Mouse (Mus musculus): Measurements from ENCODE around the gene Olfr283. TPM values are rescaled to one million over a fixed set of nuclear protein-coding genes. Genes with fewer than 3 reads are reported as not detected.

Olfr283 gene
- polyA plus RNA-seq, 1 experiment from 2014 or later = not detected

DNA sequence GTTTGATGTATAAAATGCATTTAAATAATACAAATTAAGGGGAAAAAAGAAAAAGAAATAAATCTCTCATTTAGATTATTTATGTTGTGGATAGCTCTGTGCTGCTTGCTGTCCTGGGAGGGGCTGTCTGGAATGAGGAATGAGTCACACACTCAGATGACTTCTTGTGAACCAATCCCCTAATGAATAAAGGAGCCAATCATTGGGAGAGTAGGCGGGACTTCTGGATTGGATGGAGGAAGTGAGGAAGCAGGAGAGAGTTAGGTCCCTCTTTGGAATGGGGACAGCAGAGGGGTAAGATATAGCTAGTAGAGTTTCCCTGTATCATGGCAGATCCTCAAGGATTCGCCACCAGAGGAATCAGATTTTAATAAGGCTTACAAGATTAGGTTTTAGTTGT is 6.9 kb upstream of the Olfr283 start:
- H3K4me3 ChIP-seq (ENCODE audit: low read depth, low read length) = no peak overlapping the region
- peak; percentile 19 for DNase-seq (ENCODE audit: low spot score)
- H3K9me3 ChIP-seq (ENCODE audit: control insufficient read depth, low read length) = no peaks in the 10 kb centered on the region
- WGBS = 67% methylated on average over 2 of the region's 2 CpGs
- no peak overlapping the region for H3K4me2 ChIP-seq (ENCODE audit: low read depth, severe bottlenecking)
- H3K4me1 ChIP-seq (ENCODE audit: control insufficient read depth, insufficient read depth, low read length) = no peaks in the 10 kb centered on the region
- no peak for ATAC-seq (ENCODE audit: insufficient number of reproducible peaks, low FRiP score, low TSS enrichment, low read depth)
- no peak overlapping the region for H3K27ac ChIP-seq (replicated peaks; ENCODE audit: low read depth, low read length)
- no peaks in the 10 kb centered on the region for H3K27me3 ChIP-seq (ENCODE audit: control insufficient read depth, insufficient read depth, low read length)
- H3K9ac ChIP-seq (ENCODE audit: low read length) = no peak overlapping the region
- H3K36me3 ChIP-seq (ENCODE audit: control insufficient read depth, insufficient read depth, low read length) = no peaks in the 10 kb centered on the region

DNA sequence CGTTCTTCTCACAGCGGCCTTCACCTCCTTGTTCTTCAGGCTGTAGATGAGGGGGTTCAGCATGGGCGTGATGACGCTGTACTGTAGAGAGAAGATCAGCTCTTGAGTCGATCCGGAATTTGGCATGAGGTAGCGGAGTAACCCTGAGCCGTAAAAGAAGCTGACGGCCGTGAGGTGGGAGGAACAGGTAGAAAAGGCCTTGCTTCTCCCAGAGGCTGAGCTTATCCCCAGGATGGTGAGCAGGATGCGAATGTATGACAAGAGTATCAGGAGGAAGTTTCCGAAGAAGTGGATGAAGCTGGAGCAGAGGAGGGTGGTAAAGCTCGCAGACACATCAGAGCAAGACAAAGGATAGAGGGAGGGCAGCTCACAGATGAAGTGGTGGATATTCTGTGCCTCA is 2.5 kb downstream of the Olfr283 start:
- Histone ChIP-seq H3K9me3 (ENCODE audit: control insufficient read depth, low read length) (no peaks in the 10 kb centered on the region), H3K4me1 (ENCODE audit: control insufficient read depth, insufficient read depth, low read length) (no peaks in the 10 kb centered on the region), H3K9ac (ENCODE audit: low read length) (no peak overlapping the region), H3K27me3 (ENCODE audit: control insufficient read depth, insufficient read depth, low read length) (no peaks in the 10 kb centered on the region), H3K27ac (replicated peaks; ENCODE audit: low read depth, low read length) (no peak overlapping the region), H3K36me3 (ENCODE audit: control insufficient read depth, insufficient read depth, low read length) (no peaks in the 10 kb centered on the region), H3K4me2 (ENCODE audit: low read depth, severe bottlenecking) (no peak overlapping the region), H3K4me3 (ENCODE audit: low read depth, low read length) (no peak overlapping the region)
- DNase-seq (ENCODE audit: low spot score) = peak; percentile 9
- 93% methylated on average over 13 of the region's 13 CpGs for WGBS
- ATAC-seq (ENCODE audit: insufficient number of reproducible peaks, low FRiP score, low TSS enrichment, low read depth) = no peak

DNA sequence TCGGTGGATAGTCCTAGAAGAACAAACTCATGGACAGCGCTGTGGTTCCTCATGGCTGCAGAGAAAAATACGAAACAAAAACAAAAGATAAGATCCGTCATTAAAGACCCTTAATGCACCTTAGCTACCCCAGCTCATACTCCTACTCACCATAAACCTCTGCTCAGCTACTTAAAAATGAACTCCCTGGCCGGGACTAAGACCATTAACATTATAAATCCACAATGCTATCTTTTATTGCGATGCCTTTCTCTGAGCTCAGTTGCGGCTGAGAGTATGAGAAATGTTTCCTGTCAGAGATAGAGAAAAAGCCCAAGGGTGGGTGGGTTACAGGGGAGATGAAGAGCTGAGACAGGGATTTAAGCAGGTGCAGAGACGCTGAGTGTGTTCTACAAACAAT is 39.9 kb downstream of the Olfr283 start, which contains the start of gene Olfr284:
Olfr284 (minus strand) TSS at position 101 of the 400 bp plus-strand sequence.
- H3K4me3 ChIP-seq (ENCODE audit: low read depth, low read length) = no peak within 1 kb of the TSS
- 84% methylated on average over 8 of the region's 8 CpGs for WGBS
- ATAC-seq (ENCODE audit: insufficient number of reproducible peaks, low FRiP score, low TSS enrichment, low read depth) = no peak
- no peak for DNase-seq (ENCODE audit: low spot score)
- no peaks in the 10 kb centered on the region for H3K9me3 ChIP-seq (ENCODE audit: control insufficient read depth, low read length)
- no peak within 1 kb of the TSS for H3K4me2 ChIP-seq (ENCODE audit: low read depth, severe bottlenecking)
- no peaks in the 10 kb centered on the region for H3K27me3 ChIP-seq (ENCODE audit: control insufficient read depth, insufficient read depth, low read length)
- no peak within 1 kb of the TSS for H3K27ac ChIP-seq (replicated peaks; ENCODE audit: low read depth, low read length)
- H3K9ac ChIP-seq (ENCODE audit: low read length) = no peak within 1 kb of the TSS
- no peaks in the 10 kb centered on the region for H3K4me1 ChIP-seq (ENCODE audit: control insufficient read depth, insufficient read depth, low read length)
- no peaks in the 10 kb centered on the region for H3K36me3 ChIP-seq (ENCODE audit: control insufficient read depth, insufficient read depth, low read length)

Other genes with a start within 250 kb of the Olfr283 start
- 47.1 and 47.2 TPM in 2 replicates for gene Asb8, start 215.3 kb downstream of the Olfr283 start, polyA plus RNA-seq (2014; fragmentation: Nextera tagmentation; extraction: Ambion mirVana)
- 0.40 and 0.70 TPM in 2 replicates for gene Ccdc184, start 213.8 kb downstream of the Olfr283 start, polyA plus RNA-seq (2014; fragmentation: Nextera tagmentation; extraction: Ambion mirVana)
- not detected in 2 replicates for gene Olfr288, start 185.4 kb downstream of the Olfr283 start, polyA plus RNA-seq (2014; fragmentation: Nextera tagmentation; extraction: Ambion mirVana)
- not detected in 2 replicates for gene Gm44579, start 160.0 kb downstream of the Olfr283 start, polyA plus RNA-seq (2014; fragmentation: Nextera tagmentation; extraction: Ambion mirVana)
- not detected in 2 replicates for gene Olfr287, start 159.9 kb downstream of the Olfr283 start, polyA plus RNA-seq (2014; fragmentation: Nextera tagmentation; extraction: Ambion mirVana)
- gene Olfr286, start 146.5 kb downstream of the Olfr283 start, polyA plus RNA-seq (2014; fragmentation: Nextera tagmentation; extraction: Ambion mirVana) = not detected in 2 replicates
- not detected in 2 replicates for gene H1fnt, start 123.7 kb downstream of the Olfr283 start, polyA plus RNA-seq (2014; fragmentation: Nextera tagmentation; extraction: Ambion mirVana)
- 0.04 and 0.16 TPM in 2 replicates for gene Zfp641, start 84.8 kb downstream of the Olfr283 start, polyA plus RNA-seq (2014; fragmentation: Nextera tagmentation; extraction: Ambion mirVana)
- not detected in 2 replicates for gene Olfr285, start 63.6 kb downstream of the Olfr283 start, polyA plus RNA-seq (2014; fragmentation: Nextera tagmentation; extraction: Ambion mirVana)
- gene Olfr284, start 40.0 kb downstream of the Olfr283 start, polyA plus RNA-seq (2014; fragmentation: Nextera tagmentation; extraction: Ambion mirVana) = not detected in 2 replicates
- gene Olfr282, start 50.3 kb upstream of the Olfr283 start, polyA plus RNA-seq (2014; fragmentation: Nextera tagmentation; extraction: Ambion mirVana) = not detected in 2 replicates
- not detected in 2 replicates for gene Olfr281, start 71.6 kb upstream of the Olfr283 start, polyA plus RNA-seq (2014; fragmentation: Nextera tagmentation; extraction: Ambion mirVana)
- not detected in 2 replicates for gene OR5BS1P, start 89.0 kb upstream of the Olfr283 start, polyA plus RNA-seq (2014; fragmentation: Nextera tagmentation; extraction: Ambion mirVana)
- 0.34 TPM in 1 of 2 replicates, not detected in the other for gene Lalba, start 101.8 kb upstream of the Olfr283 start, polyA plus RNA-seq (2014; fragmentation: Nextera tagmentation; extraction: Ambion mirVana)
- not detected in 2 replicates for gene Olfr279, start 111.5 kb upstream of the Olfr283 start, polyA plus RNA-seq (2014; fragmentation: Nextera tagmentation; extraction: Ambion mirVana)
- 152 and 156 TPM in 2 replicates for gene Kansl2, start 153.3 kb upstream of the Olfr283 start, polyA plus RNA-seq (2014; fragmentation: Nextera tagmentation; extraction: Ambion mirVana)
- 62.9 and 66.2 TPM in 2 replicates for gene Ccnt1, start 190.0 kb upstream of the Olfr283 start, polyA plus RNA-seq (2014; fragmentation: Nextera tagmentation; extraction: Ambion mirVana)
- 0.29 TPM in 1 of 2 replicates, not detected in the other for gene 4930415O20Rik, start 190.1 kb upstream of the Olfr283 start, polyA plus RNA-seq (2014; fragmentation: Nextera tagmentation; extraction: Ambion mirVana)
- gene Adcy6, start 229.1 kb upstream of the Olfr283 start, polyA plus RNA-seq (2014; fragmentation: Nextera tagmentation; extraction: Ambion mirVana) = 16.2 and 18.9 TPM in 2 replicates
- 23.4 and 25.1 TPM in 2 replicates for gene Cacnb3, start 249.9 kb upstream of the Olfr283 start, polyA plus RNA-seq (2014; fragmentation: Nextera tagmentation; extraction: Ambion mirVana)

Measured in limb, embryonic 11.5 days (tissue).